Mouse (Mus musculus) thymus, adult 18-20 months (tissue): ENCODE measurements at regions not wholly inside any gene's neighbourhood (a gene's known extent, or its start where the extent isn't known, plus 50 kb on each side); places are given as distances from the start of the nearest gene placed in this dataset.

Experiments used
- DNase-seq, 2 experiments: peaks; one replicate each; pipeline ENCODE4 v3.0.0; 2022; ENCODE audit warnings: mixed read lengths in 2 of 2

DNA sequence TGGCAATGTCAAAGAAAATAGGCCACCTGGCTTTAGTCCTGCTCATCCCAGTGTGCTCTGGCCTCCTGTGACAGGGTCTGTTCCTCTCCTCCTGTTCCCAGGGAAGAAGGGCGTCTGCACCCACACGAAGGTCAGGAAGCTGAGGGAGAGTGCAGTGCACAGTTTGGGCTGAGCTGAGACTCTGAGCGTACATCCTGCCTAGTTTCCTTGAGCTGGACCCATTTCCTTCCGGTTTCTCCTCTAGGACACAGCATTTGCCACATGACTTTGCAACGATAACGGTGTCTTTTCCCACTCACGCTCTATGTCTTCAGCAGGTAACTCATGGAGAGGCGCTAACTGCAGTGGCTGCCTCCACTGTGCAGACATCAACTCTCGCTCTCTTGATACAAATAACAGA, 59.6 kb upstream of the Cdh4 start:
- no peak for DNase-seq

DNA sequence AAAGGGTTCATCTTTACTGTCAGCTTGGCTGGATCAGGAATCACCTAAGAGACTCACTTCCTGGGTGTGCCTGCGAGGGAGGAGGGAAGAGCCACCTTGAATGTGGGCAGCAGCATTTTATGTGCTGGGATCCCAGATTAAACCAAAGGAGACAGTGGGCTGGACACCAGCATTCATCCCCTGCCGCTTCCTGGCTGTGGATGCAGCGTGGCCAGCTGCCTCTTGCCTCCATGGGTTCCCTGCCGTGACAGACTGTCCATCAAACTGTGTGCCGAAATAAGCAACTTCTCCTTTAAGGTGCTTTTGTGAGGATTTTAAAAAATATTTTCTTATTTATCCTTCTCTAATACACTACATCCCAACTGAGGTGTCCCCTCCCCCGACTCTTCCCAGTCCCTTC, 55.4 kb upstream of the Cdh4 start:
- DNase-seq, result no peak

- no peak for DNase-seq
These were observed 51.7 kb upstream of the Cdh4 start for GRCm38 (mm10) chr2:179390486-179390885.

DNA sequence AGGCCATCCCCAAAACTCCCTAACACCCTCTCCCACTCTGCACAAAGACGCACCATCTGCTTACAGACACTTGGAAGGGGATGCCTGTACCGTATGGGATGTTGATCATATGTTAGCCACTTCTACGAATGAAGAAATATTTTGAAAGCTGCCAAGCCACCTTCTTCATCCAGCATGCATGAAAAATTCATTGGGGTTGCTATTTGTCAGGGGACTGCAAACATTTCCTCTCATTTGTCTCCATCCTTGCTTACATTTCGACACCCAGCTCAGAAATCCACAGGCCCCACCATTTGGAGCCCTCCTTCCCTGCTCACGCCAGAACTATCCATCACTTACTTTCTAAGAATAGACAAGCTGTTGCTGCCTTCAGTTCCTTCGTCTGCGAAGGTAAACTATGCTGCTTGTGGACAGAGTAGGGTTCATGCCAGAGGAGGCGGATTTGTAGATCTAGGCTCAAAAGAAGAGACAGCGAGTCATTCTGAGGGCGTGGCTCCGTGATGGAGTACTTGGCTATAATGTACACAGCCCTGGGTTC, 51.2 kb upstream of the Cdh4 start:
- no peak for DNase-seq
